Mouse (Mus musculus): ENCODE measurements around the gene Mxra8. TPM values are rescaled to one million over a fixed set of nuclear protein-coding genes. Genes with fewer than 3 reads are reported as not detected.

Gene Mxra8
- total RNA-seq, 2 experiments from 2014 or later, result 1.2 TPM; not detected in 1

Other genes with a start within 250 kb of the Mxra8 start
- gene Slc35e2, start 238.3 kb upstream of the Mxra8 start, total RNA-seq (2015), result 10.1 and 18.8 TPM in 2 replicates
- gene Slc35e2, start 238.3 kb upstream of the Mxra8 start, total RNA-seq (2017), result 8.7 and 12.8 TPM in 2 replicates
- 43.2 and 57.8 TPM in 2 replicates for gene Cdk11b, start 214.8 kb upstream of the Mxra8 start, total RNA-seq (2015)
- 48.1 and 81.5 TPM in 2 replicates for gene Cdk11b, start 214.8 kb upstream of the Mxra8 start, total RNA-seq (2017)
- gene Gm10563, start 194.3 kb upstream of the Mxra8 start, total RNA-seq (2015), result not detected in 2 replicates
- gene Gm10563, start 194.3 kb upstream of the Mxra8 start, total RNA-seq (2017), result not detected in 2 replicates
- gene Mmp23, start 186.3 kb upstream of the Mxra8 start, total RNA-seq (2015), result 0.18 and 0.20 TPM in 2 replicates
- 0.22 and 0.94 TPM in 2 replicates for gene Mmp23, start 186.3 kb upstream of the Mxra8 start, total RNA-seq (2017)
- gene Mib2, start 170.5 kb upstream of the Mxra8 start, total RNA-seq (2015), result 5.9 and 6.4 TPM in 2 replicates
- 23.5 and 29.0 TPM in 2 replicates for gene Mib2, start 170.5 kb upstream of the Mxra8 start, total RNA-seq (2017)
- gene Fndc10, start 145.3 kb upstream of the Mxra8 start, total RNA-seq (2015), result 0.55 and 0.71 TPM in 2 replicates
- gene Fndc10, start 145.3 kb upstream of the Mxra8 start, total RNA-seq (2017), result 0.26 and 0.45 TPM in 2 replicates
- gene Ssu72, start 134.9 kb upstream of the Mxra8 start, total RNA-seq (2015), result 130 and 132 TPM in 2 replicates
- gene Ssu72, start 134.9 kb upstream of the Mxra8 start, total RNA-seq (2017), result 125 and 133 TPM in 2 replicates
- gene Tmem240, start 104.9 kb upstream of the Mxra8 start, total RNA-seq (2015), result 0.09 and 0.30 TPM in 2 replicates
- 0.18 TPM in 1 of 2 replicates, not detected in the other for gene Tmem240, start 104.9 kb upstream of the Mxra8 start, total RNA-seq (2017)
- gene Atad3a, start 78.6 kb upstream of the Mxra8 start, total RNA-seq (2015), result 13.5 and 14.1 TPM in 2 replicates
- 17.8 and 22.9 TPM in 2 replicates for gene Atad3a, start 78.6 kb upstream of the Mxra8 start, total RNA-seq (2017)
- gene Vwa1, start 65.0 kb upstream of the Mxra8 start, total RNA-seq (2015), result not detected in 2 replicates
- 0.20 TPM in 1 of 2 replicates, not detected in the other for gene Vwa1, start 65.0 kb upstream of the Mxra8 start, total RNA-seq (2017)
- gene Tmem88b, start 53.8 kb upstream of the Mxra8 start, total RNA-seq (2015), result 0.07 TPM in 1 of 2 replicates, not detected in the other
- gene Tmem88b, start 53.8 kb upstream of the Mxra8 start, total RNA-seq (2017), result not detected in 2 replicates
- gene Ankrd65, start 49.2 kb upstream of the Mxra8 start, total RNA-seq (2015), result not detected in 2 replicates
- gene Ankrd65, start 49.2 kb upstream of the Mxra8 start, total RNA-seq (2017), result not detected in 2 replicates
- gene Mrpl20, start 36.8 kb upstream of the Mxra8 start, total RNA-seq (2015), result 131 and 139 TPM in 2 replicates
- 49.5 and 50.2 TPM in 2 replicates for gene Mrpl20, start 36.8 kb upstream of the Mxra8 start, total RNA-seq (2017)
- 65.8 and 69.8 TPM in 2 replicates for gene Ccnl2, start 27.2 kb upstream of the Mxra8 start, total RNA-seq (2015)
- gene Ccnl2, start 27.2 kb upstream of the Mxra8 start, total RNA-seq (2017), result 93.7 and 95.6 TPM in 2 replicates
- gene Aurkaip1, start 8.4 kb upstream of the Mxra8 start, total RNA-seq (2015), result 99.7 and 101 TPM in 2 replicates
- 131 and 143 TPM in 2 replicates for gene Aurkaip1, start 8.4 kb upstream of the Mxra8 start, total RNA-seq (2017)
- 9.8 and 10.8 TPM in 2 replicates for gene Dvl1, start 7.7 kb downstream of the Mxra8 start, total RNA-seq (2015)
- 10.5 and 11.3 TPM in 2 replicates for gene Dvl1, start 7.7 kb downstream of the Mxra8 start, total RNA-seq (2017)
- gene Tas1r3, start 23.7 kb downstream of the Mxra8 start, total RNA-seq (2015), result 0.93 and 1.4 TPM in 2 replicates
- 0.66 and 1.1 TPM in 2 replicates for gene Tas1r3, start 23.7 kb downstream of the Mxra8 start, total RNA-seq (2017)
- 9.1 and 11.7 TPM in 2 replicates for gene Cptp, start 29.8 kb downstream of the Mxra8 start, total RNA-seq (2015)
- 8.8 and 14.1 TPM in 2 replicates for gene Cptp, start 29.8 kb downstream of the Mxra8 start, total RNA-seq (2017)
- gene Ints11, start 29.9 kb downstream of the Mxra8 start, total RNA-seq (2015), result 35.0 and 40.9 TPM in 2 replicates
- gene Ints11, start 29.9 kb downstream of the Mxra8 start, total RNA-seq (2017), result 22.0 and 23.0 TPM in 2 replicates
- 11.4 and 14.1 TPM in 2 replicates for gene Pusl1, start 52.1 kb downstream of the Mxra8 start, total RNA-seq (2015)
- 8.9 and 11.5 TPM in 2 replicates for gene Pusl1, start 52.1 kb downstream of the Mxra8 start, total RNA-seq (2017)
- 19.4 and 22.3 TPM in 2 replicates for gene Acap3, start 52.1 kb downstream of the Mxra8 start, total RNA-seq (2015)
- gene Acap3, start 52.1 kb downstream of the Mxra8 start, total RNA-seq (2017), result 18.0 and 23.7 TPM in 2 replicates
- 65.3 and 67.7 TPM in 2 replicates for gene Ube2j2, start 104.2 kb downstream of the Mxra8 start, total RNA-seq (2015)
- 91.4 and 101 TPM in 2 replicates for gene Ube2j2, start 104.2 kb downstream of the Mxra8 start, total RNA-seq (2017)
- gene C1qtnf12, start 122.6 kb downstream of the Mxra8 start, total RNA-seq (2015), result 30.3 and 40.1 TPM in 2 replicates
- 9.4 and 14.6 TPM in 2 replicates for gene C1qtnf12, start 122.6 kb downstream of the Mxra8 start, total RNA-seq (2017)
- 3.5 and 3.6 TPM in 2 replicates for gene B3galt6, start 153.0 kb downstream of the Mxra8 start, total RNA-seq (2015)
- gene B3galt6, start 153.0 kb downstream of the Mxra8 start, total RNA-seq (2017), result 3.5 and 4.0 TPM in 2 replicates
- gene Sdf4, start 153.2 kb downstream of the Mxra8 start, total RNA-seq (2015), result 43.6 and 57.5 TPM in 2 replicates
- gene Sdf4, start 153.2 kb downstream of the Mxra8 start, total RNA-seq (2017), result 216 and 221 TPM in 2 replicates
- 1.5 and 2.1 TPM in 2 replicates for gene Tnfrsf4, start 174.2 kb downstream of the Mxra8 start, total RNA-seq (2015)
- 1.2 and 2.8 TPM in 2 replicates for gene Tnfrsf4, start 174.2 kb downstream of the Mxra8 start, total RNA-seq (2017)
- 2.7 and 10.3 TPM in 2 replicates for gene Tnfrsf18, start 186.5 kb downstream of the Mxra8 start, total RNA-seq (2015)
- 6.0 and 7.2 TPM in 2 replicates for gene Tnfrsf18, start 186.5 kb downstream of the Mxra8 start, total RNA-seq (2017)
- gene Ttll10, start 219.7 kb downstream of the Mxra8 start, total RNA-seq (2015), result not detected in 2 replicates
- gene Ttll10, start 219.7 kb downstream of the Mxra8 start, total RNA-seq (2017), result not detected in 2 replicates

Measured in megakaryocyte, adult 5-6 weeks (primary cell).